Mouse (Mus musculus): ENCODE data around the gene Plscr2. TPM values are rescaled to one million over a fixed set of nuclear protein-coding genes. Genes with fewer than 3 reads are reported as not detected.

Plscr2 gene
- polyA plus RNA-seq, 1 experiment = 0.98 TPM

GRCm38 (mm10) chr9:92293560-92294548 lies 18.5 kb downstream of the Plscr2 start:
- DNase-seq (ENCODE audit: low read depth in 1 of 2, low spot score in 2 of 2) = no peak
- no peak overlapping the region for H3K4me3 ChIP-seq (ENCODE audit: extremely low read depth, insufficient read depth, insufficient read length)
- no peaks in the 10 kb centered on the region for H3K27me3 ChIP-seq (ENCODE audit: control insufficient read depth, insufficient read depth, low read length)
- H3K4me1 ChIP-seq (ENCODE audit: control insufficient read depth, insufficient read depth, insufficient read length) = no peaks in the 10 kb centered on the region
- H3K27ac ChIP-seq (ENCODE audit: insufficient read depth, low read length) = no peak overlapping the region
- TF ChIP-seq POLR2A (IDR thresholded peaks at IDR 0.05; ENCODE audit: low read depth, low read length) (no peak), CTCF (IDR thresholded peaks at IDR 0.05; ENCODE audit: extremely low read depth, insufficient read depth, insufficient read length, insufficient replicate concordance) (no peak)
- WGBS = 88% methylated on average over 2 of the region's 2 CpGs
- H3K36me3 ChIP-seq (ENCODE audit: control insufficient read depth, insufficient read depth, low read length) = no peaks in the 10 kb centered on the region

GRCm38 (mm10) chr9:92298288-92298687 lies 22.9 kb downstream of the Plscr2 start:
- no peak for DNase-seq (ENCODE audit: low read depth in 1 of 2, low spot score in 2 of 2)
- WGBS = 93% methylated on average over 1 of the region's 1 CpGs
- H3K4me3 ChIP-seq (ENCODE audit: extremely low read depth, insufficient read depth, insufficient read length) = no peak overlapping the region
- no peak overlapping the region for H3K27ac ChIP-seq (ENCODE audit: insufficient read depth, low read length)
- no peaks in the 10 kb centered on the region for H3K36me3 ChIP-seq (ENCODE audit: control insufficient read depth, insufficient read depth, low read length)
- H3K4me1 ChIP-seq (ENCODE audit: control insufficient read depth, insufficient read depth, insufficient read length) = no peaks in the 10 kb centered on the region
- TF ChIP-seq CTCF (IDR thresholded peaks at IDR 0.05; ENCODE audit: extremely low read depth, insufficient read depth, insufficient read length, insufficient replicate concordance) (no peak), POLR2A (IDR thresholded peaks at IDR 0.05; ENCODE audit: low read depth, low read length) (no peak)
- H3K27me3 ChIP-seq (ENCODE audit: control insufficient read depth, insufficient read depth, low read length) = no peaks in the 10 kb centered on the region

GRCm38 (mm10) chr9:92301213-92301612 lies 25.8 kb downstream of the Plscr2 start:
- no peaks in the 10 kb centered on the region for H3K4me1 ChIP-seq (ENCODE audit: control insufficient read depth, insufficient read depth, insufficient read length)
- WGBS = 55% methylated on average over 3 of the region's 3 CpGs
- no peak overlapping the region for H3K4me3 ChIP-seq (ENCODE audit: extremely low read depth, insufficient read depth, insufficient read length)
- TF ChIP-seq POLR2A (IDR thresholded peaks at IDR 0.05; ENCODE audit: low read depth, low read length) = no peak
- no peak for TF ChIP-seq CTCF (IDR thresholded peaks at IDR 0.05; ENCODE audit: extremely low read depth, insufficient read depth, insufficient read length, insufficient replicate concordance)
- no peaks in the 10 kb centered on the region for H3K27me3 ChIP-seq (ENCODE audit: control insufficient read depth, insufficient read depth, low read length)
- H3K27ac ChIP-seq (ENCODE audit: insufficient read depth, low read length) = no peak overlapping the region
- no peaks in the 10 kb centered on the region for H3K36me3 ChIP-seq (ENCODE audit: control insufficient read depth, insufficient read depth, low read length)
- DNase-seq (ENCODE audit: low read depth in 1 of 2, low spot score in 2 of 2) = no peak

- Histone ChIP-seq H3K4me1 (ENCODE audit: control insufficient read depth, insufficient read depth, insufficient read length) (no peaks in the 10 kb centered on the region), H3K4me3 (ENCODE audit: extremely low read depth, insufficient read depth, insufficient read length) (no peak overlapping the region), H3K36me3 (ENCODE audit: control insufficient read depth, insufficient read depth, low read length) (no peaks in the 10 kb centered on the region), H3K27ac (ENCODE audit: insufficient read depth, low read length) (no peak overlapping the region), H3K27me3 (ENCODE audit: control insufficient read depth, insufficient read depth, low read length) (no peaks in the 10 kb centered on the region)
- no peak for DNase-seq (ENCODE audit: low read depth in 1 of 2, low spot score in 2 of 2)
- WGBS = 69% methylated on average over 8 of the region's 8 CpGs
- no peak for TF ChIP-seq POLR2A (IDR thresholded peaks at IDR 0.05; ENCODE audit: low read depth, low read length)
- TF ChIP-seq CTCF (IDR thresholded peaks at IDR 0.05; ENCODE audit: extremely low read depth, insufficient read depth, insufficient read length, insufficient replicate concordance) = no peak
These were observed 29.7 kb downstream of the Plscr2 start for GRCm38 (mm10) chr9:92305075-92305474.

GRCm38 (mm10) chr9:92305620-92306220 lies 30.3 kb downstream of the Plscr2 start:
- DNase-seq (ENCODE audit: low read depth in 1 of 2, low spot score in 2 of 2) = no peak
- 90% methylated on average over 8 of the region's 8 CpGs for WGBS
- H3K27ac ChIP-seq (ENCODE audit: insufficient read depth, low read length) = no peak overlapping the region
- H3K27me3 ChIP-seq (ENCODE audit: control insufficient read depth, insufficient read depth, low read length) = no peaks in the 10 kb centered on the region
- H3K36me3 ChIP-seq (ENCODE audit: control insufficient read depth, insufficient read depth, low read length) = no peaks in the 10 kb centered on the region
- H3K4me3 ChIP-seq (ENCODE audit: extremely low read depth, insufficient read depth, insufficient read length) = no peak overlapping the region
- TF ChIP-seq CTCF (IDR thresholded peaks at IDR 0.05; ENCODE audit: extremely low read depth, insufficient read depth, insufficient read length, insufficient replicate concordance) = no peak
- no peak for TF ChIP-seq POLR2A (IDR thresholded peaks at IDR 0.05; ENCODE audit: low read depth, low read length)
- H3K4me1 ChIP-seq (ENCODE audit: control insufficient read depth, insufficient read depth, insufficient read length) = no peaks in the 10 kb centered on the region

GRCm38 (mm10) chr9:92309077-92309476 lies 33.7 kb downstream of the Plscr2 start, which contains the start of gene 1700057G04Rik:
1700057G04Rik (plus strand) TSS chr9:92309377.
- TF ChIP-seq POLR2A (IDR thresholded peaks at IDR 0.05; ENCODE audit: low read depth, low read length) (no peak), CTCF (IDR thresholded peaks at IDR 0.05; ENCODE audit: extremely low read depth, insufficient read depth, insufficient read length, insufficient replicate concordance) (no peak)
- no peak for DNase-seq (ENCODE audit: low read depth in 1 of 2, low spot score in 2 of 2)
- Histone ChIP-seq H3K4me3 (ENCODE audit: extremely low read depth, insufficient read depth, insufficient read length) (no peak within 1 kb of the TSS), H3K36me3 (ENCODE audit: control insufficient read depth, insufficient read depth, low read length) (no peaks in the 10 kb centered on the region), H3K27ac (ENCODE audit: insufficient read depth, low read length) (no peak within 1 kb of the TSS), H3K4me1 (ENCODE audit: control insufficient read depth, insufficient read depth, insufficient read length) (no peaks in the 10 kb centered on the region), H3K27me3 (ENCODE audit: control insufficient read depth, insufficient read depth, low read length) (no peaks in the 10 kb centered on the region)
- 87% methylated on average over 1 of the region's 1 CpGs for WGBS

Data from spleen, adult 2 months (tissue).